In the genomic region with DNA sequence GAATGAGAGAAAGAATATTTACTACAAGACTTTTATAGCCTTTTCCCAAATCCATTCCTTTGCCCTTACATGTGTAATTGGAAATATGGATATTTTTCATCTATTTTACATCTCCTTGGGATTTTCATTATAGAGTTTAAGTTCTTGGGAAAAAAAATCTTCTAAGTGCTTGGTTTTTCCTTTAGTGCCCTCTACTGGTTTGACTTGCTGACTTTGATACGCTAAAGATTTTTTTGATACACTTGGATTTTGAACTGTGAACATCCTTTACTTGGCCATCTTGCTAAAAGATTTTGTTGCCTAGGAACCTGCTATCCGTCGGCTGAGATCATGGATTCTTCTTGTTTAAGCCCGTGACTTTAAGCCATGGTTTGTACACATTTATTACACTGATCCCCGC, we compare ENCODE assay signal across 26 mouse cellular contexts. TPM values are rescaled to one million over a fixed set of nuclear protein-coding genes. Genes with fewer than 3 reads are reported as not detected.
DNase-seq lines count a peak whose midpoint lies in the region; ATAC-seq and TF ChIP-seq lines count a peak whose summit lies in the region.
"Had no signal": no experiment of that assay in that cellular context is flagged by ENCODE, and none has a peak within 500 bp of the region (broad histone marks: within the 10 kb centered on the region; RNA-seq: fewer than 3 reads in every experiment).

No protein-coding gene starts in this region.

- H3K4me2 ChIP-seq in forebrain, postnatal 0 days (ENCODE audit: low read depth) = no peak overlapping the region
- H3K4me2 ChIP-seq in forebrain, embryonic 12.5 days = no peak overlapping the region
- H3K4me2 ChIP-seq: embryonic facial prominence, embryonic 13.5 days; heart, embryonic 11.5 days; hindbrain, embryonic 13.5 days; intestine, embryonic 15.5 days; liver, embryonic 11.5 days had no signal

- H3K27me3 ChIP-seq in forebrain, postnatal 0 days (ENCODE audit: insufficient read depth, low read length) = no peaks in the 10 kb centered on the region
- no peaks in the 10 kb centered on the region for H3K27me3 ChIP-seq in forebrain, embryonic 12.5 days
- H3K27me3 ChIP-seq: hindbrain, embryonic 13.5 days; intestine, embryonic 15.5 days had no signal

- no peak overlapping the region for H3K9ac ChIP-seq in forebrain, postnatal 0 days
- H3K9ac ChIP-seq in forebrain, embryonic 12.5 days = no peak overlapping the region
- H3K9ac ChIP-seq: embryonic facial prominence, embryonic 13.5 days; hindbrain, embryonic 13.5 days; intestine, embryonic 15.5 days had no signal

- no peak for ATAC-seq in forebrain, postnatal 0 days
- no peak for ATAC-seq in forebrain, embryonic 12.5 days (ENCODE audit: low FRiP score)
- ATAC-seq in CD4-positive, CD25-positive, alpha-beta regulatory T cell, adult 4 months = no peak
- ATAC-seq: activated CD4-positive, CD25-positive, alpha-beta regulatory T cell, adult 4 months; intestine, embryonic 15.5 days; Patski had no signal

- WGBS in forebrain, postnatal 0 days = 55% methylated on average over 5 of the region's 5 CpGs
- 75% methylated on average over 5 of the region's 5 CpGs for whole genome bisulfite sequencing in forebrain, embryonic 12.5 days

- DNase-seq in forebrain, postnatal 0 days = peak; percentile 49
- DNase-seq in layer of hippocampus, adult 2 months (ENCODE audit: low spot score in 2 of 2) = no peak
- DNase-seq in layer of hippocampus, adult 11-12 months (ENCODE audit: low spot score) = no peak
- DNase-seq in 3T3-L1 (ENCODE audit: low read depth, low spot score) (peak; percentile 26), ZHBTc4 (ENCODE audit: low read depth, low spot score) (peak; percentile 5)
- DNase-seq in natural killer cell, adult 2 months (ENCODE audit: low spot score in 2 of 2) = no peak
- DNase-seq: adrenal gland, postnatal 10 days; cerebellum, adult 8-10 months; gastrocnemius, postnatal 25 days; heart, postnatal 10 days; kidney, postnatal 10 days; lung, adult 2 months; right cerebral cortex, postnatal 14 days; spleen, adult 18-20 months; thymus, postnatal 36 days had no signal

- H3K27ac ChIP-seq in forebrain, postnatal 0 days (ENCODE audit: low read depth, low read length) = no peak overlapping the region
- no peak overlapping the region for H3K27ac ChIP-seq in forebrain, embryonic 12.5 days
- H3K27ac ChIP-seq in layer of hippocampus, adult 2 months = no peak overlapping the region
- H3K27ac ChIP-seq: embryonic facial prominence, embryonic 13.5 days; hindbrain, embryonic 13.5 days; intestine, embryonic 15.5 days; macrophage; midbrain, embryonic 10.5 days had no signal

- H3K9me3 ChIP-seq in forebrain, postnatal 0 days (ENCODE audit: low read length) = no peaks in the 10 kb centered on the region
- no peaks in the 10 kb centered on the region for H3K9me3 ChIP-seq in forebrain, embryonic 12.5 days
- H3K9me3 ChIP-seq: embryonic facial prominence, embryonic 13.5 days; hindbrain, embryonic 13.5 days; intestine, embryonic 15.5 days; midbrain, embryonic 10.5 days had no signal

- no peaks in the 10 kb centered on the region for H3K4me1 ChIP-seq in forebrain, postnatal 0 days (ENCODE audit: insufficient read depth)
- H3K4me1 ChIP-seq in forebrain, embryonic 12.5 days = peaks cover 4% of the 10 kb centered on the region; the same call in 1 of the 2 replicates
- H3K4me1 ChIP-seq: embryonic facial prominence, embryonic 13.5 days; intestine, embryonic 15.5 days had no signal

- no peaks in the 10 kb centered on the region for H3K36me3 ChIP-seq in forebrain, postnatal 0 days (ENCODE audit: insufficient read depth)
- H3K36me3 ChIP-seq in forebrain, embryonic 12.5 days (replicated peaks) = no peaks in the 10 kb centered on the region
- H3K36me3 ChIP-seq: embryonic facial prominence, embryonic 13.5 days; hindbrain, embryonic 13.5 days; intestine, embryonic 15.5 days; midbrain, embryonic 10.5 days had no signal

- peak; percentile 51 for TF ChIP-seq CTCF in forebrain, postnatal 0 days (IDR thresholded peaks at IDR 0.05; ENCODE audit: low read depth)
- peak; percentile 72 for TF ChIP-seq CTCF in layer of hippocampus, adult 2 months (conservative IDR thresholded peaks at IDR 0.05)

- no peak overlapping the region for H3K4me3 ChIP-seq in forebrain, postnatal 0 days (ENCODE audit: low read depth, low read length)
- no peak overlapping the region for H3K4me3 ChIP-seq in forebrain, embryonic 12.5 days (replicated peaks)
- no peak overlapping the region for H3K4me3 ChIP-seq in layer of hippocampus, adult 2 months
- H3K4me3 ChIP-seq: embryonic facial prominence, embryonic 13.5 days; hindbrain, embryonic 13.5 days; intestine, embryonic 15.5 days; midbrain, embryonic 10.5 days had no signal

RNA-seq across cellular contexts. Expression of a gene that starts 48.8 kb away (rescaled TPM):
- 9.6 and 12.9 TPM in 2 replicates for total RNA-seq in forebrain, postnatal 0 days (2014; rRNA removed)
- 1.7 and 2.0 TPM in 2 replicates for polyA plus RNA-seq in forebrain, postnatal 0 days (2015; fragmentation: Nextera tagmentation; extraction: Ambion mirVana)
- 3.3 and 3.6 TPM in 2 replicates for polyA plus RNA-seq in forebrain, embryonic 12.5 days (2016; fragmentation: Nextera tagmentation; extraction: Ambion mirVana)
- 1 to 10 TPM; 6.8 to 7.9 TPM for total RNA-seq in layer of hippocampus, adult 2 months (2021)
- polyA plus RNA-seq in CD4-positive, CD25-positive, alpha-beta regulatory T cell, adult 4 months (2017; shearing (Covaris generic)) = not detected
- polyA plus RNA-seq: activated CD4-positive, CD25-positive, alpha-beta regulatory T cell, adult 4 months; macrophage had no signal

Comparison
In these comparisons a context has a peak if more than half of its experiments do, and no peak if none do; other contexts are left out.
1. DNase-seq: peak in forebrain, postnatal 0 days (single experiment), 3T3-L1 (single experiment) and ZHBTc4 (single experiment); none in layer of hippocampus, adult 2 months (0 of 2), layer of hippocampus, adult 11-12 months (single experiment) and natural killer cell, adult 2 months (0 of 2).